Mouse (Mus musculus) left cerebral cortex, adult 2 months (tissue): ENCODE data around the gene Fam131b. TPM values are rescaled to one million over a fixed set of nuclear protein-coding genes. Genes with fewer than 3 reads are reported as not detected.

Experiments used
- DNase-seq, 2 experiments: peaks; one replicate each; pipeline ENCODE4 v3.0.0; 2021 to 2022; ENCODE audit warnings: low spot score in 2 of 2, mixed read lengths in 1 of 2; ENCODE audit errors: extremely low spot score in 1 of 2
- H3K27ac ChIP-seq: fragments of 200-600 bp; 2 replicates; pipeline ENCODE4 v1.8.1; 2022
- H3K4me3 ChIP-seq: fragments of 200-600 bp; 2 replicates; pipeline ENCODE4 v1.8.1; 2022
- CTCF ChIP-seq: fragments of 200-600 bp; IDR thresholded peaks from 2 replicates; pipeline ENCODE4 v1.8.1; 2022; ENCODE audit warnings: antibody characterized with exemption, mild to moderate bottlenecking, moderate library complexity
- intact Hi-C: fragments of 180-260 bp; cut with DNase I; formaldehyde crosslinking; loops from one replicate; pipeline ENCODE4 v1.15.1; 2025
- total RNA-seq, 2 experiments: library from RNA; stranded (reverse); gene quantifications; 2 replicates each; pipeline ENCODE4 v1.2.3; 2021

The Fam131b gene
- total RNA-seq, 2 experiments from 2014 or later = 111 TPM

- intact Hi-C loops = no loop called here
- no peak overlapping the region for H3K4me3 ChIP-seq
- TF ChIP-seq CTCF = no peak
- DNase-seq = no peak
- H3K27ac ChIP-seq = no peak overlapping the region
Observed at GRCm38 (mm10) chr6:42362974-42363373, 38.5 kb upstream of the Fam131b start.

GRCm38 (mm10) chr6:42362497-42362896, 38.1 kb upstream of the Fam131b start:
- Histone ChIP-seq H3K4me3 (no peak overlapping the region), H3K27ac (no peak overlapping the region)
- intact Hi-C loops = no loop called here
- TF ChIP-seq CTCF = no peak
- DNase-seq = no peak

GRCm38 (mm10) chr6:42362074-42362473, 37.6 kb upstream of the Fam131b start:
- no peak for TF ChIP-seq CTCF
- no peak for DNase-seq
- H3K27ac ChIP-seq = no peak overlapping the region
- no peak overlapping the region for H3K4me3 ChIP-seq
- intact Hi-C loops = no loop called here

- no peak for TF ChIP-seq CTCF
- H3K27ac ChIP-seq = no peak overlapping the region
- intact Hi-C loops = no loop called here
- no peak for DNase-seq
- no peak overlapping the region for H3K4me3 ChIP-seq
Observed at GRCm38 (mm10) chr6:42361041-42361895, 36.8 kb upstream of the Fam131b start.

GRCm38 (mm10) chr6:42360231-42360840, 35.9 kb upstream of the Fam131b start:
- H3K4me3 ChIP-seq = no peak overlapping the region
- H3K27ac ChIP-seq = no peak overlapping the region
- no peak for TF ChIP-seq CTCF
- DNase-seq = no peak
- intact Hi-C loops = no loop called here

GRCm38 (mm10) chr6:42359364-42360147, 35.1 kb upstream of the Fam131b start:
- Histone ChIP-seq H3K27ac (no peak overlapping the region), H3K4me3 (no peak overlapping the region)
- intact Hi-C loops = no loop called here
- no peak for TF ChIP-seq CTCF
- DNase-seq = no peak

GRCm38 (mm10) chr6:42358901-42359300, 34.5 kb upstream of the Fam131b start:
- TF ChIP-seq CTCF = no peak
- H3K27ac ChIP-seq = no peak overlapping the region
- no peak overlapping the region for H3K4me3 ChIP-seq
- intact Hi-C loops = no loop called here
- DNase-seq = no peak

GRCm38 (mm10) chr6:42357901-42358300, 33.5 kb upstream of the Fam131b start:
- intact Hi-C loops = no loop called here
- no peak for DNase-seq

GRCm38 (mm10) chr6:42356913-42357312, 32.5 kb upstream of the Fam131b start:
- no peak for DNase-seq
- H3K27ac ChIP-seq = no peak overlapping the region
- intact Hi-C loops = no loop called here
- no peak for TF ChIP-seq CTCF
- H3K4me3 ChIP-seq = no peak overlapping the region

More at GRCm38 (mm10) chr6:42357901-42358300, 33.5 kb upstream of the Fam131b start:
- TF ChIP-seq CTCF = no peak
- Histone ChIP-seq H3K27ac (no peak overlapping the region), H3K4me3 (no peak overlapping the region)

GRCm38 (mm10) chr6:42355794-42356600, 31.6 kb upstream of the Fam131b start:
- intact Hi-C loops = no loop called here
- no peak for TF ChIP-seq CTCF
- no peak overlapping the region for H3K4me3 ChIP-seq
- H3K27ac ChIP-seq = no peak overlapping the region
- DNase-seq = no peak

GRCm38 (mm10) chr6:42355366-42355765, 30.9 kb upstream of the Fam131b start:
- no peak for DNase-seq
- H3K4me3 ChIP-seq = no peak overlapping the region
- no peak overlapping the region for H3K27ac ChIP-seq
- TF ChIP-seq CTCF = no peak
- intact Hi-C loops = no loop called here
